Mouse (Mus musculus) cerebellum, postnatal 25 days (tissue): ENCODE results near the gene Zfp948.
"Not testable (repeated sequence)": the region's sequence is repeated elsewhere in the genome, so short reads cannot be mapped to it uniquely, and the experiment has no call there.

Experiments used
- DNase-seq, 2 experiments: peaks; one replicate each; pipeline ENCODE4 v3.0.0; 2021; ENCODE audit warnings: mixed read lengths in 2 of 2

Gene Zfp948

DNA sequence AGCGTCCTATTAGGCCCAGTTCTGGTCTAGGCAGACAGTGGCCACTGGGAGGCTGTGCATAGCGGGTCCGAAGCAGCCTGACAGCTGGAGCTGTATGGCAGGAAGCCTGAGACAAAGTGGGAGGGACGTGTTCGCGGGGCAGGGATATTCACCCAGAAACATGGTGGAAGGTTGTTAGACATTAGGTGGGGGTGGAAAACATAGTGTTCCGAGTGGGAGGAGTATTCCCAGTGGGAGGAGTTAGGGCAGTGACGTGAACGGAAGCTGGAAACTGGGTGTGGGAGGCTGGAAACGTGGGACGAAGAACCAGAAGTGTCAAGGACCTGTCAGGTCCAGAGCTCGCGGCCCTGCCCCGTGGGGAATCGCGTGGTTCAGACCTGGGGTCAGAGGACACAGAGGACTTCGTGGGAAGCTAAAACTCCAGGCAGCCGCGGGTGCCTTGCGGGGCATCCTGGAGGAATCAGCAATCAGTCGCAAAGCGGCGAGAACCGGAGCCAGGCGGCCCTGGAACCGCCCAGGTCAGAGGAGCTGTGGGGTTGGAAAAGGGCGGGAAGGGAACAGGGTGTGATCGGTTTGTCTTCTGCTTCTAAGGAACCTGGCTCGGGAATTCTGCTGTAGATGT, at the start of gene Zfp948:
TSS of gene Zfp948 (plus strand) at position 281 of the 622 bp plus-strand sequence.
- DNase-seq: peak; percentile 80 to 83

DNA sequence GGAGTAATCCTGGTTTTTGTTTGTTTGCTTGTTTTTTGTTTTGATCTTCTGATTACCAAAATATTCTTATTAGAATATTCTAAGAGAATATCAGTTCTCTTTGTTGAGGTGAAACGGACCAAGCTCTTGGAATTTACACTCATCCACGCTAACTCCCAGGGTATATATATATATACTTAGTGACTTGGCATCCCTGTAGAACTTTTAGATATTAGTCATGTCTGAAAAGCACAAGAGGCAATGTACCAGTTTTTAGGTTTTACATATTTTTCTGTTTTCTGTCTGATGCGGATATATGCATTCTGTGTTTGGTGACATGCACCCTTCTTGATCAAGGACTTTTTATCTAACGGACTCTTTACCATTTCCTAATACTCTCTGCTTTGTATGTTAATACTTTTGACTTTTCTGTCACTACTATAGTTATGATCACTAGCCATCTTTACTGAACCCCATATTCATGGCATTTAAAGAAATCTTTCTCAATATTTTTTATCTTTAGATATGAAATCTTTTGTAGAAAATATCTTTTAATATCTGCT, 49.6 kb upstream of the Zfp948 start:
- DNase-seq: no peak

DNA sequence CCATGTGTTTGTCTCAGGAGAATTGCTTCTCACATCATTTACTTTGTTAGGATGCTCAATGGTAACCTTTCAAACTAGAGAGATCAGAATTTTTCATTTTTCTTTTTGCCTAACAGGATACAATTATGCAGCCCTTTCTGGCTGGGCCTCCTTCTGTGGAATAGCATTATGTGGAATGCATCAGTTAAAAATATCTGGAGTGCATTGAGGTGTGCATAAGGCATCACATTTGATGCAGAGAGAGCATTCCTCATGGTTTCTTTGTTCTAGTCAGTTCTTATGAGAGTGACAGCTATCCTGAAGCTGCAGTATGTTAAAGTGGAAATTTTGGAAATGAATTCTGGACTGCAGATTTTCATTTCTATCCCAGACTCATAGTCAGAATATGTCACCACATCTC, 40.5 kb upstream of the Zfp948 start:
- no peak for DNase-seq

DNA sequence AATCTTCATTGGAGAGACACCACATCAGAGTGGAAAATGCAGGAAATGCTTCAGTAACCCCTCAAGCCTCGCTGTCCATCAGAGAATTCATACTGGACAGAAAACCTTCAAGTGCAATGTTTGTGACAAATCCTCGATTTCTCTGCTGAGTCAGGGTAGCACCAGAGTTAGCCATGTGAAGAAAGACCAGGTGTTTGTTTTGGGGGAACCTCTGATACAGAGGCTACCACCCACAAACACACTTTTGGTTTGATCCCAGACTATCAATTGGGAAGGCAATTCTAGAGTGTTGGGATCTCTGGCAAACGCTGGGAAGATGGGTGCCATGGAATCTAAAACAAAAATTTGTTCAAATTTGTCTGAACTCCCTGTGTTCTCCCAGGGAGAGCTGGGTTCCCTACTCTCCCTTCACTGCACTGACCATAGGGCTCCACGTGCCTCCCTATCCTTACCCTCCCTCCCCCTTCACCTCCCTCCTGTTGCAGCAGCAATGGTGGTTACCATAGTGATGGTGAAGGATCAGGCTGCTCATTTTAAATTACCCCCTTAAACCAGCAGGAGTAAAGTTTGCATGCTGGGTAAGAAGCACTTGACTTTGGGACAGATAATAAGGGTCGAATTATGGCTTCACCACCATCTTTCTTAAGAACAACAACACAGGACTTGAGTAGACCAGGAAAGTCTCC, 36.0 kb upstream of the Zfp948 start:
- no peak for DNase-seq

DNA sequence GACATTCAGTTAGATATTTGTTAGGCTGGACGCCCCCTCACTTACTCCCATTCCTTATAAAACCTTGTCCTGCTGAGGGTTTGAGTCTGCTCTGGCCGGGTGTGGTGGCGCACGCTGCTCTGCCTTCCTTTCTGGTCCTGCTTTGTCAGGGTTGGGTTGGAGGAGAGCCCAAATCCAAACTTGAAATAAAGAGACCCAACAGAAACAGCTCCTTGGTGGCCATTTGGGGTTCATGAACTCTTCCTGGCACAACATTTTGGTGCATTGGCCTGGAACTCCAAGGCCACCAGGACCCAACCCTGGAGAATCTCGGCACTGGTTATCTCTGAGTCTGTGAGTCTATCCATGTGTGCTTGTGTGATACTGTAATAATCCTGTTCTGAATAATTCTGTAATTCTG, 35.2 kb upstream of the Zfp948 start:
- DNase-seq: peak in 1 of 2 experiments; percentile 28

DNA sequence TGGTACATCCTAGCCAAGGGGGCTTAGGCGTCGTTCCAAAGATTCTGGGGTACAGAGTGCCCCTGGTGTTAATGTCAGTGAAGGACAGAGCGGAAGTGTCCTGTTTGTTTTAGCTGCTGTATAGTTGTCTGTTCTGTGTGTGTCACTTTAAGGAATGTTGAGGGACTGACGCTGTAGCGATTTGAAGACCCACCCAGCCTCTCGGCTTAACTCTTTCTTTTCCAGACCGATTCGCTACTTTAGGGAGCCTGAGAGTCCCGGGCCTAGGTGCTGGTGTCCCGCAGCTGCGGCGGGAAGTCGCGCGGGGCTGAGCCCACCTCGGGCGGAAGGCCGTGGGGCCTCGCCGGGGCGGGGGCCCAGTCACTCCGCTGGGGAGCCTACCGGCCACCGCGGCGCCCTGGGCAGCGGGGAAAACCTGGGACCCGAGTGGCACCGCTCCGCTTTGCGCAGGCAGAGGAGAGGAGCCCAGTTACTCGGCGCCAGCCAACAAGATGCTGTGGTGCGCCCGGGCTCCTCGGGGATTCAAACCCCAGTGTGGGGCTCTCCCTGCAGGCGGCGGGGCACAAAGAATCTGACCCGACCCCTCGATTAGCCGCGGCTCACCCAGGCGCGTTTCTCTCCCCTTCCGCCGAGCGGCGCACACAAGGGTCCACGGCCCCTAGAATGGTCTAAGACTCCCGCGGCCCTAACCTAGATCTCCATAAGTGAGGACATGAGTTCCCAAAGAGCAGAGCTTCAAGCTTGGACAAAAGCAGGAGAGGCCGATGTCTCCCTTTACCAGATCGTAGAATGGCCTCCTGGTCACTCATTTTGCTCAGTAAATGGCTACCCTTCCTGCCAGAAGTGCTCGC, 34.5 kb upstream of the Zfp948 start:
- peak; percentile 80 to 87 for DNase-seq

DNA sequence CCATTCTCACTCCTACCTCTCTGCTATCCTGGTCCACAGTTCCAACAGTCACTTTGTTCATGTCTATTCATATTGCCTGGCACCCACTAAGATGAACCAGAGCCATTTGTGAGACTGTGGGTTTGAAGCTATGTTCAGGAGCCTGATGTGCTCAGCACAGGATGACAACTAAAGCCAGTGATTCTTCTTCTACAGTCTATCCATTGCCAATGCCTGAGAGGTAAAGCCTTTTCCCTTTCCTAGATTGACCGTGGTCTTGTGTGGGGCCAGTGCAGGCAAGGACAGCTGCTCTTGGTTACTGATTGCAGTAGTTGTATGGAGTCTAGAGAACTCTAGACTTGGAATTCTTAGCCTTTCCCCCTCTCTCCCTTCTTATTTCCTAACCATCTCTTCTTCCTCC, 32.8 kb upstream of the Zfp948 start:
- no peak for DNase-seq

DNA sequence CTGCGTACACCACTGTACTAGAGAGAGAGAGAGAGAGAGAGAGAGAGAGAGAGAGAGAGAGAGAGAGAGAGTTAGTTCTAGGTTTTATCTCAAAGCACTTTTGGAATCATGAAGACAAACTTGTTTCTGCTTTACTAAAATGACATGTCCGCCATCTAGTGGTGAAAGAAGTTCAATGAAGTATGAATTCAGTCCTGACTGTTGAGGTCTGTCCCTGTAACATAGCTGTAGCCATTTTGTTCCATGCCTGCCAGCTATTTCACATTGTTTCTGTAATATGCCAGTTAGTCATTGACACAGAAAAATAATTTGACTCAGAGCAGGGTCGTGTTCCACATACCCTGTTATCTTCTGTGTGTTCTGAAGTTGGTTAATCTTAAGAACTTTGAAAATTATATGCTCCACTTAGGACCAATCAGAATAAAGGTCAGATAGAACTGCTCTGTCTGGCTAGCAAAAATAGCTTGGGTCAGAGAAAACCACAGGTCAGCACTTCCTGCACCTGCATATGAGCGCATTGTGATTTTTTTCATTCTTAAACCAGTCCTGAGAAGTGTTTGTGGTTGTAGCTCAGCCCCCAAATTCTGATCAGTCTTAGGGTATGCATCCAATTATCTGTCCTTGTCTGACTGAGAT, 32.2 kb upstream of the Zfp948 start:
- peak; percentile 20 to 40 for DNase-seq

DNA sequence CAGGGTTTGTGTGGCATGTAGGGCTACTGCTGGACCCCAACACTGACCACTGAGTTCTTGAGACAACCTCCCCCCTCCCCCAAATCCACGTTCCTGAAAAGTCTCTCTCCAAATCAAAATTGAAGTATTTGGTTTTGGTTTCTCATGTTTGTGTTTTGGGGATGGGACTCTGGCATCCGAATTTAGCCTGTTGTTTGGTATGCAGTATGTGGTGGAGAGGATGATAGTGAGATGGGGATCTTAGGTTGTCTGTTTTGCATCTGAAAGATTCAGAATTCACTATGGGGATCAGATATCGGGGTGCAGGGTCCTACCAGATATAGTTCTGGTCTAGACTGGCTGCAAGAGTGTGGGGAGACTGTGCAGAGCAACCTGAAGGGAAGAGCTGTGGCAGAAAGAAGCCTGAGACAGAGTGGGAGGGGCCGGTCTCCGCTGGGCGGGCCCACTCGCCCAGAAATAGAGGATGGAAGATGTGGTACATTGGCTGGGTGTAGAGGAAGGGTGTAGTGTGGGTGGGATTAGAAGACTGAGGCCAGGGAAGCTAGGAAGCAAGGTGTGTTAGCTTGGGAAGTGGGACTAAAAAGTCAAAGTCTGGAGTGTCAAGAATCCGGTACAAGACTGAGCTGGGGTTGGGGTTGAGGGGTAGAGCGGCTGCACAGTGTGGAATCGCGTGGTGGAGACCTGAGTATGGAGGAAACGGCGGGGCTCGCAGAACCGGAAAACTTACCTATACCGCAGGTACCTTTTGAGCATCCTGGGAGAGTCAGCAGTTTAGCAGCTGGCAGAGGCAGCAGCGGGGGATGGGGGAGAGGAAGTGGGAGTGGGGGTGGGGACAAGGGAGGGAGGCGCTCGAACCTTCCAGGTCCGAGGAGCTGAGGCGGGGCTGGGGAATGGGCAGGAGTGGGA, 31.5 kb upstream of the Zfp948 start, which contains the start of gene Zfp52:
TSS of gene Zfp52 (plus strand) at position 444 of the 906 bp plus-strand sequence.
- peak; percentile 65 to 71 for DNase-seq

DNA sequence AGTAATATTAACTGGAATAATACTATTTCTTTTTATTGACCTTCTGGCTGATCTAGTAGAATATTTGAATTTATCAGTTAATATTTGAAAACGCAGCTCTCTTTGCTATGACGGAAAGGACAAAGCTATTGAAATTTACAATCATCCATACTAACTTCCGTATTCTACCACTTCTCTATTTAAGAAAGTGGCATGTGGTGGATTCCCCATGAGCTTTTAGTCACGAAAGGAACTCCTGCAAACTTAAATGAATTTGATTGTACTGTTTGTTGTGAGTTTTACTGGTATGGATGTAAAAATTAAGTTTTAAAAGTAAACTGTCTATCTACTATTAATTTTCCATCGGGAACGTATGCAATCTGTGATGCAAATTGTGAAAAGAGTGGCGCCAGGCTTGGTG, 30.7 kb upstream of the Zfp948 start:
- DNase-seq: no peak

DNA sequence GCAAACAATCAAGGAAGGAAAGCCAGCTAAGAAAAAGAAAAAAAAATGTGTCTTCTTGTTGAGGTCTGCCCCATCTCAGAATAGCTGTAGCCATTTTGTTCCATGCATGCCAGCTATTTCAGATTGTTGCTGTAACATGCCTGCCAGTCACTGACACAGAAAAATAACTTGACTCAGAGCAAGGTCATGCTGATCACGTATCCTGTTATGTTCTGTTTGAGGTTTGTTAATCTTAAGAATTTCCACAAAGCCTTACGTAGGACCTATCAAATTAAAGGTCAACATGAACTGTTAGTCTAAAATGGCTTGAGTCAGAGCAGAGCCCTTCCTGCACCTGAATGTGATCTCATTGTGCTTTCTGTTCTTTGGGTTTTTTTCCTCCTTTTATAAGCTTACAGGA, 30.1 kb upstream of the Zfp948 start:
- no peak for DNase-seq

DNA sequence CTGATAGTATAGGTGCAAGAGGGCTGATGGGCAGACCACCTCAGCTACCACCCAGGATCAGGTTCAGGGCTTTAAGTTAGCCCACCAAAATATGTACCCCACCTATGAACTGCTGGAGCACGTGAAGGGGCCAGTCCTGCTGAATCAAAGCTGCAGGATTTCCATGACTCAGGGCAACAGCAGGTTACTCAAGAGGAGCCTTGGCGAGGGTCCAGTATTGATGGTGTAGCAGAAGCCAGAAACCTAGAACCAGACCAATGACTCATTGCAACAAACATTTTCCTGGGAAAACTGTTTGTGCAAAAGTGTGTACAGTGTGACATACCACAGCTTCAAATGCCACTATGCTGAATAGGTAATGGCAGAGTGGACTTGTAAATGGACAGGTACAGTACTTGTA, 9.0 kb upstream of the Zfp948 start:
- DNase-seq: peak in 1 of 2 experiments; percentile 62

DNA sequence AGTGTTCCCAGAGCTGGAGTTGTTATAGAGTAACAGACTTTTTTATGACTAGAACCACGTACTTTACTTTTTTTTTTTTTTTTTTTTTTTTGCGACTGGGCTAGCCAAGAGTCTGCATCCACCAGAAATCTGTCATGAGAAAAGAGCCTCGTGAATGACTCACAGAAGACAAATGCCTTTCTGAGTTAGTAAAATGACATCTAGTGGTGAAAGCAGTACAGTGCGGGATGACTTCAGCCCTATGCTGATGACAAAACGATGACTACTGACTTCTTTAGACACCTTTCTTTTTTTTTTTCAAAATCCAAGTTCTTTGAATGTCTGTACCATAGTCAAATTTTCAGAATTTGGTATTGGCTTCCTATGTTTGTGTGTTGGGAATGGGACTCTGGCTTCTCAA, 588 bp upstream of the Zfp948 start:
- peak; percentile 39 to 61 for DNase-seq

DNA sequence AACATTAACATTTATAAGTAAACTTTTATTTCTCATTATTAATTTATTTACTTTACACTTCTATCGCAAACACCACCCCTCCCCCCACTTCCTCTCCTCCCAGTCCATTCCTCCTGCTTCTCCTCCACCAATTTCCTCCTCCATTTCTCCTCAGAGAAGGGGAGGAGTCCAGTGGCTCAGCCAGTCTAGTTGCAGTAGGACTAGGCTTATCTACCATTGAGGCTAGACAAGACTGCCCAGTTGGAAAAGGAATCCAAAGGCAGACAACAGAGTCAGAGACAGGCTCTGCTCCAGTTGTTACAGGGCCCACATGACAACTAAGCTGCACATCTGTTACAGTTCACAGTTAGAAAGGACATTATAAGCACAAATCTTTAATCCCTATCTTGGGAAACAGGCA, 888 bp downstream of the Zfp948 start:
- DNase-seq: peak in 1 of 2 experiments; percentile 21

DNA sequence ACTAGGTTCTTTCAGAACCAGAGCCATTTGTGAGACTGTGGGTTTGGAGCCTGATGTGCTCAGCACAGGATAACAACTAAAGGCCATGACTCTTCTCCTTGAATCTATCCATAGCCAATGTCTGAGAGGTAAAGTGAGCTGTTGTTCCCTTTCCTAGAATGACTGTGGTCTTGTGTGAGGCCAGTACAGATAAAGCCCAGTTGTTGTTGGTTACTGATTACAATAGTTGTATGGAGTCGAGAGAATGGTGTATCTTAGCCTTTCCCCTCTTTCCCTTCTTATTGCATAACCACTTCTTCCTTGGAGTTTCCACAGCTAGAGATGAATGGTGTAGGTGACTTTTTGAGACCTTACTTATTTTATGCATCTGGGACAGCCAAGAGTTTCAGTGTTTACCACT, 12.3 kb downstream of the Zfp948 start:
- no peak for DNase-seq

DNA sequence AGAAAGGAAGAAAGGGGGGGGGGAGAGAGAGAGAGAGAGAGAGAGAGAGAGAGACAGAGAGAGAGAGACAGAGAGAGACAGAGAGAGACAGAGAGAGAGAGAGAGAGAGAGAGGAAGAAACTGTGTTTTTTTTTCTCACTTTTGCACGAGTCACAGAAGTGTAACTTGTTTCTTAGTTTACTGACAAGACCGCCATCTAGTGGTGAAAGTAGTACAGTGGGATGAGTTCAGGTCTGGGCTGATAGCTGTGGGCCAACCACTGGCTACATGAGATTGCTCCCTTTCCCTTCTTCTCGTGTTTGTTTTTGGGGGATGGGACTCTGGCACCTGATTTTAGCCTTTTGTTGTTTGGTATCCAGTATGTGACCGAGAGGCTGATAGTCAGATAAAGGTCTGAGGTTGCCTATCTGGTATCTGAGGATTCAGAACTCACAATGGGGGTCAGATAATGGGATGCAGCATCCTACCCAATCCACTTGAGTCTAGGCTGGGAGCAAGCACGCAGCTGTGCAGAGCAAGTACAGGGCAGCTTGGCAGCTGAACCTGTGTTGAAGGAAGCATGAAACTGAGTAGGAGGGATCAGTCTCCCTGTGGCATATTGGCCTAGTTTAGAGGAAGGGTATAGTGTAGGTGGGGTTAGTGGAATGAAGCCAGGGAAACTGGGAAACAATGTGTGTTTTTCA, 12.8 kb downstream of the Zfp948 start:
- peak; percentile 5 to 47 for DNase-seq

DNA sequence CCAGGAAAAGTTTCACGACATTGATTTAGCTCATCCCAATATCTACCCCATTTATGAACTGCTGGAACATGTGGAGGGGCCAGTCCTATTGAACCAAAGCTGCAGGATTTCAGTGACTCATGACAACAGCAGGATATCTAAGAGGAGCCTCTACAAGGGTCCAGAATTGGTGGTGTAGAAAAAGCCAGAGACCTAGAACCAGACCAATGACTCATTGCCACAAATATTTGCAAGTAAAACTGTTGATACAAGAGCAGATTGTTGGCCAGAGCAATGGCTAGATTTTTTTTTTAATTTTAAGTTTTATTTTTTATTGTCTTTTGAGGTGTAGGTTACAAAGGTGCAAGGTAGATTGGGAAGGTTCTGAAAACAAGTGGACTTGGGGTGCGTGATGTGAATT, 18.7 kb downstream of the Zfp948 start:
- DNase-seq: no peak

DNA sequence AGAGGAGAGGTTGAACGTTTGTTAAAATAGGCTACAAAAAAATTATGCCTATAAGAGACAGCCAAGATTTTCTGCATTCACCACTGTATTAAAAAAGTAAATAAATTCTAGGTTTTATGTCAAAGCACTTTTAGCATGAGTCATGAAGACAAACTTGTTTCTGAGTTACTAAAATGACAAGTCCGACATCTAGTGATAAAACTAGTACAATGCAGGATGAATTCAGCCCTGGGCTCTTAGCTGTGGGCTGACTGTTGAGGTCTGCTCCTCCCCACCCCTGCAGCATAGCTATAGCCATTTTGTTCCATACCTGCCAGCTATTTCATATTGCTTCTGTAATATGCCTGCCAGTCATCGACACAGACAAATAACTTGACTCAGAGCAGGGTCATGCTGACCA, 49.5 kb downstream of the Zfp948 start:
- DNase-seq: no peak

DNA sequence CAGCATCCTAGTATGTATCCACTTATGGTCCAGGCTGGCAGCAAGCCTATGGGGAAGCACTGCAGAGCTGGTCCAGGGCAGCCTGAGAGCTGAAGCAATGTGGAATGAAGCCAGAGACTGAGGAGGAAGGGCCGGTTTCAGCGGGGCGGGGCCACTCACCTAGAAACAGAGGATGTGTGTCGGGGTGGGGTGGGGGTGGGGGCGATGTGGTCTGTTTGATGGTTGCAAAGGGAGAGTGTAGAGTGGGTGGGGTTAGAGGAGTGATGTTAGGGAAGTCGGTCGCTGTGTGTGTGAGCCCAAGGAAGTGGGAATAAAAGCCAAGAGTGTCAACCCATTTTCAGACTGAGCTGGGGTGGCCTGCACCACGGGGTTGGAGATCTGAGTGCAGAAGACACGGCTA, 50.5 kb downstream of the Zfp948 start:
- DNase-seq: no peak

DNA sequence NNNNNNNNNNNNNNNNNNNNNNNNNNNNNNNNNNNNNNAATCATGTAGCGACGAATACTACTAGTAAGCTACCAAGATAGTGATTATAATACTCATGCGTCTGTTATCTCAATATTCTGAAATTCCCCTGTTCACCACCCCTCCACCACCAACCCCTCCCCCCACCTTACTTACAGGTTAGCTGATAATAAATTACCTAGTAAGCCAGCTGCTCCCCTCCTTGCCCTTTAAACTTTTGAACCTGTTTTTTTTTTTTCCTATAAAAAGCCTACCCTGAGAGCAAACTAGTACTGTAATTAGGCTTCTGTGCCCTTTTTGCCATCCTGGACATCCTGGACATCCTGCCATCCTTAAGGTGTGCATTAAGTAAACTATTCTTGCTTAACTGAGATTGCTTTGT, 56.8 kb downstream of the Zfp948 start:
- DNase-seq: no peak

DNA sequence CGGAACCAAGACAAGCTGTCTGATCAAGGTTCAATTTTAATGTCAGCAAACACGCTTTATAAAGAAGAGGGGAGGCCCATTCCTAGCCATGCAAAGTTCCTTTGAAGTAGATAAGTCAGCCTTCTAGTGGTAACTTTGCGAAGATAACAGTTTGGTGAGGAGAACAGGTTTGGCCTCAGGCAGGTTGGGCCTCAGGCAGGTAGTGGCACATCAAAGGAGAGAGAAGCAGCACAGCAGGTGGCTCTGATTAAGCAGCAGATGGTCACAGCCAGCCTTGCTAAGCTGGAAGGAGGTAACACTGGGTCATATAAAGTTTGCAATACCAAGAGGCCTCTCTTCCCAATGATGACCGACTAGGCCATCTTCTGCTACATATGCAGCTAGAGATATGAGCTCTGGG, 69.0 kb downstream of the Zfp948 start:
- not testable (repeated sequence) for DNase-seq
